Mouse (Mus musculus) ovary, postnatal 14 days (tissue): ENCODE measurements around the gene Ppcs.

Experiments
- DNase-seq: peaks from one replicate; pipeline ENCODE4 v3.0.0; 2022; ENCODE audit warnings: low spot score

Ppcs gene

DNA sequence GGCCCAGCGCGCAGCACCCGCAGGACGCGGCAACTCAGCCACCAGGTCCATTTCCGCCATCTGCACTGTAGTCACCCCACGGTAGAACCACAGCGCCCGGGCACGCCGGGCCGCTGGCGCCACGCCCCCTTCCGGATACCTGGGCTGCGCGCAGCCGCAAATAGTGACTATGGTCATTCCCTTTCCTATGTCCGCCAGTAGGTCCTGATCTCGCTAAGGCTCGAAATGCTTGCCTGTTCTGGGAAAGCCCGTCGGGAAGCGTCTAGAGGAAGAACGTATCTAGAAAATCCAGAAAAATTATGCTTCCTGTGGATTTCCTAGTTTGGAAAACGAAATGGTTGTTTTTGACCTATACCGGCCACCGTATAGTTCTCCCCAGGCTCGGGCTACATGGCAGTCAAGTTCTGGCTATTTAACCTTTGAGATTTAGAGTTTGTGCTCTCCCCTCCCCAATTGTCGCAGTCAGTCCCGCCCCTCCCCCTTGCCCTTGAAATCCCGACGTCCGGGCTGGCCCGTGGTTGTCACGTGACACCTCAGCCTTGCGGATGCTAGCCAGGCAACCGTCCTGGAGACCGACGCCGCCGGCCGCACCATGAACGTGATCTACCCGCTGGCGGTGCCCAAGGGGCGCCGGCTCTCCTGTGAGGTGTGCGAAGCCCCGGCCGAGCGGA is at the start of gene Ppcs, which contains the start of gene Zmynd12:
TSS of gene Ppcs (minus strand) at position 127 of the 671 bp plus-strand sequence.
TSS of gene Zmynd12 (plus strand) at position 521 of the 671 bp plus-strand sequence.
- peak; percentile 83 for DNase-seq

DNA sequence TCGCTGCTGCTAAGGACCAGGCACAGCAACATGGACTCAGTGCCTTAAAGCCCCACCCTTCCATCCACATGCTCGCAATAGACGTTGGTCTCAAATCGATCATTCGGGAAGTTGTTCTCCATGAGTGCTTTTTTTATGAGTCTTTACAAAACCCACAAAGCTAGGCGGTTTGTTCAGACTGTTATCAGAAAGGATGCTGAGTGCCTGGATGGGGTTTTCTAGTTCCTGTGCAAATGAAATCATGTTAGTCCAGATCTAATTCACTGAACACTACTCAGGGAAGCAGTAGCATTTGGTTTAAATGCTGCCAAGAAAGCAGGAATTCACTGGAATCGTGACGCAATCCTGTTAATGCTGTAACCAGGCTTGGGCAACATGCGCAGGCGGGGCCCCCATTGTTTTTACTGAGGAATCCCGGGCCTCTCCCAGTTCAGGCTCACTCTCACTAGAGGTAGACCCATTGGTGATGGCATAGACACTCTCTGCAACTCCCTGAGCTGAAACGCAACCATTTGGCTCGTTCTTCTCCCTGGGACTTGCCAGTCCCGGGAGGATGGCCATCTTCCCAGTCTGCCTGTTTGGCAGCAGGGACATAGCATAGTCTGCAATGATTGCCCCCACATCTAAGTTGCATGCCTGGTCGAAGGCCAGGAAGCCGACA is 45.6 kb upstream of the Ppcs start:
- DNase-seq, result no peak

DNA sequence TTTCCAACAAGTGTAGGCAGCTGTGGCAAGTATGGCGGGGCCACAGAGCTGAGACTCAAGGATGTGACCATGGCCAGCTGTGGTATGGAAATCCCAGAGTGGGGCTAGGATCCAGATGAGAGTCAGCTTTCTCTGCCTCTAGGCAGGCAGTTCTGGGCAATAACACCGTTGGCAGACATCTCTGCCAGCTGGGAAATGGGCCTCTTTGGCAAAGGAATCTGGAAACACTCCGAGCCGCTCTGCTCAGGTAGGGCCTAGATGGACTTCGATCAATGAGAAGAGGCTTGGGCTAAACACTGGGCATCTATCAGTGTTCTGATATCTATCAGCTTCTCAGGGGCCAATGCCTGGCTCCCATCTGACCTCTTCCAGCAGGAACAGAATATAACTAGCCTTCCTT is 43.6 kb upstream of the Ppcs start:
- no peak for DNase-seq

DNA sequence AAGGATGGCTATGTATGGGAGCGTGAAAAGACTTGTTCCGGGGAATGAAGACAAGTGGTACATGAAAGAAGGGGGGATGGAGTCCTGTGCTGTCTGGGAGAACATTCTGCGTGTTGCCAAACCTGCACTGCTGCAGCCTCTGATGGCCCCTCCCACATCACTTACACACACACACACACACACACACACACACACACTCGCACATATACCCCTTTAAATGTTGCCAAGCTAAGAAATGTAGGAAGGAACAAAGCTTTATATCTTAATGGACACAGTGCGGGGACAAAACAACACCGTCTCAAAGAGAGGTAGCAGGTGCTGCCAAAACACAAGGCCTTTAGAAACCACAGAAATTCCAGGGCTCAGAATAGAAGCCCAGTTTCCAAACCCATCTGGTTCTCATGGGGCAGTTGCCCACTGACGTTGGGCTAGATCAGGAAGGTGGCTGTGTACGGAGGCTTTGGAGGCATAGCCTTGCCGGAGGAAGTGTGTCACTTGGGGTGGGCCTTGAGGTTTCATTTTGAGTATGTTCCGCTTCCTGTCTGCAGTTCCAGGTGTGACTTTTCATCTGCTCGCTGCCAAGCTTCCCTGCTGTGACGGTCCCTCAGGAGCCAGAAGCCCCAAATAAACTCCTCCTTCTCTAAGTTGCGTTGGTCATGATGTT is 41.7 kb upstream of the Ppcs start:
- no peak for DNase-seq

DNA sequence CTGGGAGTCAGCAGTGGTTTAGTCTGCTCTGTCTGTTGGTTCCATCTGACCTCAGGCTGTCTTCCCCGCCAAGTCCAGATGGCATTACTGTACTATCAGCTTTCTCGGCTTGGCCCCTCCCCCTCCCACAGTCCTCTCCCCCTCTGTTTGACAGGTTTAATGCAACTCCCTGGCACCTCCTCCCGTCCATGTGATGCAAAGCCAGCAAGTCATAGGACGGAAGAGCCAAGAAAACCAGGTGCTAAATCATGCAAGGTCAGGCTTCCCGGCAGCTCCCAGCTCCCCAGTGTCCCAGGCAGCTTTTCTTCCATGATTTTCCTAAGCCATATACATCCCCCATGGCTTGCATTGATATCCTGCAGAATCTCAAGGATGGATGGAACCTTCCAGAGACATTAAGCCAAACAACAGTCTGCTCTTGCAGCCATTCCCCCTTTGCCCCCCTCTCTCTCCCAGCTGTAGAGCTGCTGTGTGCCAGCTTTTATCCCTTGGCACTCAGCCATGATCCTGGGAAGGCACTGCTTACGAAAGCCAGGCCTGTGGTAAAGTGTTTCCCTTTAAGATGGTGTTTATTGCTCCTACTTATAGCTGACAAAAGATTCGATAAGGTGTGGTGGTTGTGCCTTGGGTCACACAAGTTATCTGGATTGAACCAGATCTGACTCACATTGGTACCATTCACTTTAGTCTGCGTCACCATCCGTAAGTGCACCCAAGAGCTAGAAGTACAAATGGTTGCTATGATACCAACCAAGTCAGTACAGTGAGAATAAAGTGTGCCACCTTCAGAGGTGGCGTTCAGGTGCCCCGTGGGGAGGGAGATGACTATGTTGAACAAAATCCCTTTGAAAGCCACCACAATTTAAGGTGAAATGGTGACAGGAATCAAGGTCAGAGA is 40.9 kb upstream of the Ppcs start:
- DNase-seq, result peak; percentile 54

DNA sequence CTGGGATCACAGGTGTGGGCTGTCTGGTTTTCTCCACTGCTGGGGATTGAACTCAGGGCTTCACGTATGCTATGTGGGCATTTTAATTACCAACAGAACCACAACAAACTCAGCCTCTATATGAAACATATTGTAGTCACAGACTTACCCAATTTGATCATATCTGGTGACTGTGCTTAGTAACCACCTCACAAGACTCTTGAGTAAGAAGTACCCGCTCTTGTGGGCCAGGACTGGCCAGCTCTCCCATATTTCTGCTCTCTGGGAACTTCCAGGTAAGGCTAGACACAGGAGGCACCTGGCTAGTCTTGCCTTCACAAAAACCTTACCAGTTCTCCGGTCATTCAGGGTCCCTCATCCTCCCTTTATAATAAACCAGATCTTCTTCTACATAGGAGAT is 40.2 kb upstream of the Ppcs start:
- no peak for DNase-seq

DNA sequence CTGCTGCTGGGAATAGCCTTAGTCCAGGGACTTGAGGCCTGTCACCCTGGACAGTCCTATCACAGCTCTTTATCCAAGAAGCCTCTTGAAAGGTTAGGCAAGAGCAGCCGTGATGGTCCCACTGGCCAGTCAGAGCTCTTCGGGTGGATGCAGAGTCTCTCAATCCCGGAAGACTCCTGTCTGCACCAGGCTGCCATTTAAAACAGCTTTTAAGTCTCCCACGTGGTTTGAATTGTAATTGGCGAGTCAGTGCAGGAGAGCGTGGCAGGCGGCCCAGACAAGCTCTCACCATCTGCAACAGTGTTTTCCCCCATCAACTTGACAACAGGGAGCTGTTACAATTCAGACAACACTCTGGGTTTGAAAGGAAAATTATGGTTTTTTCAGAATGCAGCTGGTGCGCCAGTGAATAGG is 38.5 kb upstream of the Ppcs start:
- DNase-seq, result peak; percentile 37

DNA sequence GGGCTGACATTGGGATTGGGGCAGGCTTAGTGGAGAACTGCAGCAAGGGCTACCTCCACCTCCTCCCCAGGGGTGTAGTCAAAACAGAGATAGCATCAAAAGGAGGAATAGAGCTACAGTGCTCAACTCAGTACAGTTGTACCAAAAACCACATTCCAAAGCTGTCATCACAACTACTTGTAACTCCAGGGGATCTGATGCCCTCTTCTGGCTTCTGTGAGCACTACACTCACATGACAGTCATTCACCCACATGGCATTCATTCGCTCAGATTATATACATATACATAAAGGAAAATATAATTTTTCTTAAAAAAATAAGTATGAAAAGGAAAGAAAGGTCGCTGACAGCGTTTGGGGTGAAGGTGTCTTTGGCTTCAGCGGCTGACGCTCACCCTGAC is 38.1 kb upstream of the Ppcs start:
- no peak for DNase-seq

DNA sequence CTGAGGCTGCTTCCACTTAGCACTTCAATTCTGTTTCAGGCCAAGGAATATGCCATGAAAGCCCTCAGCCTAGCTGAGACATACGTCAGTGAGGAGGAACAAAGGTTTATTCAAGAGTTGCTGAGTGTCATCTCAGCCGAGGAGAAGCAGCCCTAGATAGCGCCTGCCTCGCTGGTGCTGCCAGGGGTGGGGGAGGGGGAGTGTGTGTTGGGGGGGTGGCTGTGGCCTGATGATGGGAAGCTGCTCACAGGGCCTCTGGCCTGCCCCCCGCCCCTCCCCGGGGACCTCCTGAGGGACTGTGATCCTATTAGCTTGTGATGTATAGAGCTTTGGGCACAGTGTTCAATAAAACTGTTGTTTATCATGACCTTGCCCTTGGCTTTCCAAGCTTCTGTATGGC is 31.3 kb upstream of the Ppcs start:
- no peak for DNase-seq

DNA sequence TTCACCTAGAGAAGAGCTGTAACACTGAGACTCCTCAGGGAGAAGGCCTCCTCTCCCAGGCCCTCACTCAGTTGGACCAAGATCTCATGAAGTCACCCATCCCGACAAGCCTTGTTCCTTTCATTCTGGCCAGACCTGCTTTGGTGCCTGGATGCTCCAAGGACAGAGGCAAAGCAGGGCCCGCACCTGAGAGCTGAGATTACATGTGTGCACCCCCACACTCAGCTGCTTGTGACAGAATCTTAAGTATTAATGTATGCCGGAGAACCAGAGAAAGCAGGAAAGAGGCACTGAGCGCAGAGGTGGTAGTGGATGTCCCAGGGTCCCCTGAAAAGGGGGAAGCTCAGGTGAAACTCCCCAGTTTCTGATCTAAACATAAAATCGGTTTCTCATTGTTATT is 30.9 kb upstream of the Ppcs start:
- DNase-seq, result no peak

DNA sequence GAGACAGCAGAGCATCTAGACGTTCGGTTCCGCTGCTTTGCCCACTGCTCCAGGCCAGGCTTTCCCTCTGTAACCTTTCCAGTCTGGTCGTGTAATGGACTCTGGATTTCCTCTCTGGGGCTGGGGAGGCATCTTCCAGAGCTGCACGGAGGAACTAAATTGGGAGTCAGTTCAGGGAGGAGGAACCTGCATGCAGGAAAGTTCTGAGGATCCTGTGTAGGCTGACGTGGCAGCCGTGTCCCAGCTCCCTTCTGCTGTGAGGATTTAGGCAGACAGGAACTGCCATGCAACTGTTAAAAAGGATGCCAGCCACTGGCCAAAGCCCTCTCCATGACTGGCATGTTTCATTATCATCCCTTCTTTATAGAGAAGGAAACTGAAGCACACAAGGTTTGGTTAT is 28.2 kb upstream of the Ppcs start:
- no peak for DNase-seq

DNA sequence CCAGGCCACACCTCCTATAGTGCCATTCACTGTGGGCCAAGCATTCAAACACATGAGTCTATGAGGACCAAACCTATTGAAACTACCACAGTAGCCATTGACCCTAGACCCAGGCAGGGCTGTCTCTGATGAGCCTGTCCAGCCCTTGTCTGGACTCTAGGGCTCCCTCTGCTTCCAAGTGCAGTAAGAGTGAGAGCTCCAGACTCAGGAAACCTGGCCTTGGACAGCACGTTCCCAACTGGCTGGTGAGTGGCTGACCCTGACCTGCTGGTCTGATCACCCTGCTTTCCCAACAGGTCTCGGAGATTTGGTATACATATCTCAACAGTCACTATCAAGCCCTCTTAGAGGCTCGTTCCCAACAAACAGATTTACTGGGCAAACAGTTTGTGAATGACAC is 25.6 kb upstream of the Ppcs start:
- DNase-seq, result no peak

DNA sequence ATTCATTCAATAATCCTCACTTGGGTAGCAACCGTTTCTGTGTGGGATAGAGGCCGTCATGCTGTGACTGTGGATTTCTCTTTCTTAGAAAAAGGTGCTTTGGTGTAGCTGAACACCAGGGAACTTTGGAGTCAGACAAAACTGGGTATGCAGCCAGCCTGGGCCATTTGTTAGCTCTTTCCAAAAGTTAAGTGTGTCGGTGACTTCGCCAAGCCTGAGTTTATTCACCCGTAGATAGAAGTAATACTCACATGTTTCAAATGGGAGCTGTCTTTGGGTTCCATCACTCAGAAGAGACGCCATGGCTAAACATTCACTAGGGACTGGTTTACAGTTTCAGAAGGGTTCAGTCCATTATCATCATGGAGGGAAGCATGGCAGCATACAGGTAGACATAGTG is 25.0 kb upstream of the Ppcs start:
- no peak for DNase-seq

DNA sequence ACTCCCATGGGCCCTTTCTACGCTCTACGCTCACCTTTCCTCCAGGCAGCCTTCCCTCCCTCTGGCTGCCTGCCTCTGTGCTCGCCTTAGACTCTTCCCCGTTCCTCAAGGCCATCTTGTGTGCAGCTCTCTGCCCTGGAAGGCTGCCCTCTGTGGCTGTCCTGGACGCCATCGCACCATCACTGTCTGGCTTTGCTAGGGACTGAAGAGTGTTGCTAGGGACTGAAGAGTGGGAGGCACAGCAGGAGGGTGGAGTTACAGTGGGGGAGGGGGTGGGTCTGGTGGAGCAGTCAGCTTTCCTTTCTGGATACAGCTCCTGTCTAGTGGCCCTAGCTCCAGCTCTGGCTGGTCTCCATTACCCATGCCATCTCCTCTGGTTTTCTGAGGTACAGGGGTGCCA is 20.3 kb upstream of the Ppcs start:
- no peak for DNase-seq

DNA sequence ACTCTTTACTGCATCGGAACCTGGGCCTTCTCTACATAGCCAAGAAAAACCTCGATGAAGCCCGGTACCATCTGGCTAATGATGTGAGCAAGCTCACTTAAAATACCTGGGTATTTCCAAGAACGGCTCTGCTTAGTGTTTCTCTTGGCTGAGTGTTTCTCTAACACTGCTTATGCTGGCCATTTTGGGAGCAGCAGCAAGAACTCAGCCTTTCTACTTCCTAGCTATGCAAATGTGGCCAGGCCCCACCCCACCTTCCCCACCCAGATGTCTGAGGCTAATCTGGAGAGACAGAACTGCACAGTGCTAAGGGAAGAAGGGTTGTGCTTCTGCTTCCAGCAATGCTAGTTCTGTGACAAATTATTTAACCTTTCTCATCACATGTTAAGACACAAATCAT is 19.6 kb upstream of the Ppcs start:
- no peak for DNase-seq

DNA sequence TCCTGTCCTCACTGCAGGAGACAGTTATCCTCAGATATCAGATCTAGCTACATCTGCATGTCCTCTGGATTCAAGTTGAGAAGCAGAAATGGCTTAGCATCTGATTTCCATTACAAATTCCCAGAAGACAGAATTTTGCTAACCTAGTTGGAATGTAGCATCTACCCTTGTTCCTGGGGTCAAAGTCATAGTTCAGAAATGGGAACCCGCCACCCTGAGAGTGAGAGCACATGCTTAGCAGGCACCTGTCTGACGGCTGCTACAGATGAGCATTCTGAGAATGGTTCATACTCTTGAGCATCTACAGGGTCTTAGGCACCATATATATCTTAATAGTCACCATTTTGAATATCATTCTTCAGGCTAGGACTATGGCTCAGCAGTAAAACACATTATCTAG is 15.7 kb upstream of the Ppcs start:
- DNase-seq, result no peak

DNA sequence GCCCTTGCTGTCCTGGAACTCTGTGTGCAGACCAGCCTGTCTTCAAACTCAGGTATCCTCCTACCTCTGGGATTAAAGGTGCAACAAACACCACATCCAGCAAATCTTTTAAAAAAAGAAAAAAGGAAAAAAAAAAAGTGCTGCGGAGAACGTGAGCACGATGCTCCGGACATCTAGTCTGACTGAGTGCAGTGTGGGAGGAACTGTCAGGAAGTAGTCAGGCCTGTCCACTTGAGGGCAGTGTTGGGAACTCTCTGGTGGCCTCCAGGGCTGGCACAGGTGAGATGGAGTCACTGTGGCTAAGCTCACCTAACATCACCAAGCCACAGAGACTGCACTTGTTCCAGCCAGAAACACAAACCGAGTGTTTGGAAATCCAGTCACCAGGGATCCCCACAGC is 8.5 kb upstream of the Ppcs start:
- DNase-seq, result peak; percentile 40

DNA sequence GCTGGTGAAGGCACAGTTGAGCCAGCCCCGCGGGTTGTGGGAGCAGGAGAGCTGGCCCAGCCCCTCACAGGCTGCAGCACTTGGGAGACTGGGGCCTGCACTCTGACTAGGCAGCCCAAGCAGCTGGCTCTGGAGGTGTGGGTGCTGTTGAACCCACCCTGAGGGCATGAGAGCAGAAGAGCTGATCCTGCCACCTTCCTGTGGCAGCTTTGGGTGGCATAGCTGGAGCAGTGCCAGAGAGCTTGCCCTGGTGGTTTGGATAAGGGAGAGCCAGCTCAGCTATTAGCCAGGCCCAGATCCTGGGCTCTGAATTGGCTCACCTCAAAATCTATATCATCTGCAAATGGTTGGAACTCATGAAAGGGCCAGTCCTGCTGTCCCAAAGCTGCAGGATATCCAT is 5.5 kb upstream of the Ppcs start:
- no peak for DNase-seq

DNA sequence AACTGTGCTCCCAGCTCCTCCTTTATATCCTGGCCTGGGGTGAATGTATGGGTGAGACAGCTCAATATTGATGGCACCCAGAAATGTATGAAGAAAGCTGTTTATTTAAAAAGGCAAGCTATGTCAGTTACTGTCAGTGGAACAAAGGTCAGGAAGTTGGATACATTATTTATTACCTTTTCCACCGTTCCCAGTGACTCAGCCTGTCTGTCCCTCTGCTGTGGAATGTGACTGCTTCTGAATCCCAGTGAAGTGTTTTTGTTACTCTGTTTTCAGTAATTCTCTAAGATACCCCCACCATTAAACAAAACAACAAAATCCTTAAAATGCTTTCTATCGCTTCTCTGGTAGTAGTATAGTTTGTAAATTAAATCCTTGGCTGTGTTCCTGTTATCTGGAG is 3.4 kb upstream of the Ppcs start:
- DNase-seq, result no peak

DNA sequence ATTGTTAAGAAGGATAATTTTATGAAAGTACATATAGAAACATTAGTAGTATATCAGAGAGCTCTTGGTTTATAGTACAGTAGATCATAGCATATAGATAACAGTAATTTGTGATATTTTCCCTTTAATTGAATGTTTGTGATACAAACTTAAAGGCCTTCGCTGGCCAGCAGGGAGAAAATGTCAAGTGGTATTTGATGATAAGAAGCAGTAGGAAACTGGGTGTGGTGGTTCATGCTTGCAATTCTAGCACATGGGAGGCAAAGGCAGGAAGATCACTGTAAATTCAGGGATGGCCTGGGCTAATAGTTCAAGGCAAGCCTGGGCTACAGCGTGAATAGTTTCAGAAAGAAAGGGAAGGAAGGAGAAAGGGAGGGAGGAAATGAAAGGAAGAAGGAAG is 2.9 kb upstream of the Ppcs start:
- DNase-seq, result no peak

DNA sequence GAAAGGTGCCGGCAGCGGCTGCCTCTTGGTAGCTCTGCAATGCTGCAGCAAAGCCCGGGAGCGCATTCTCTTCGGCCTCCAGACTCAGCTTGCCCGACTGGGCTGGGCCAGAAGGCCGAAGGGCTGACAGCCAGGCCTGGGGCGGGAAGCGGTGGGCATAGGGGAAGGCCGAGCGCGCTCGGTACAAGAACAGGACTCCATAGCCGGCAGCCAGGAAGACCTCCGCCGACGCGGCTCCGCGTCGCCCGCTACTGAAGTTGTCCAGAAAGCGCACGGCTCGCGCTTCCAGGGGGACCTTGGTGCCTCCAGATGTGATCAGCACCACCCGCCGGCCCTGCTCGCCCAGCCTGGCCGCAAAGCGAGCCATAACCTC is 313 bp downstream of the Ppcs start:
- DNase-seq, result no peak

DNA sequence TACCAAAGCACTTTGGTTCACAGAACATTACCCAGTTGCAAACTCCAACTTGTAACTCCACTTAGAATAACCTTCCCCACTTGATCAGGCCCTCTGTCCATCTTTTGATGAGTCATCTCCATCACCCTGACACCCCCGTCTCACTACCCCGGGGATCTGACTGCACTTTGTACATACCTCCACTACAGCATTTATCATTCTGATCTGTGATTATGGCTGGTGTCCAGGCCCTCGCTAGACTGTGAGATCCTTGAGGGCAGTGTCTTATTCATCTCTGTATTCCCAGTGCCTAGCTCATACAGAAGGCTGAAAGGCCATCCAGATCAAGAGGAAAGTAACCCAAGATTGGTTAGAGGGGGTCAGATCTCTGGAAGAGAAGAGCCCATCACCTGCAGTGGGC is 1.0 kb downstream of the Ppcs start:
- DNase-seq, result no peak

DNA sequence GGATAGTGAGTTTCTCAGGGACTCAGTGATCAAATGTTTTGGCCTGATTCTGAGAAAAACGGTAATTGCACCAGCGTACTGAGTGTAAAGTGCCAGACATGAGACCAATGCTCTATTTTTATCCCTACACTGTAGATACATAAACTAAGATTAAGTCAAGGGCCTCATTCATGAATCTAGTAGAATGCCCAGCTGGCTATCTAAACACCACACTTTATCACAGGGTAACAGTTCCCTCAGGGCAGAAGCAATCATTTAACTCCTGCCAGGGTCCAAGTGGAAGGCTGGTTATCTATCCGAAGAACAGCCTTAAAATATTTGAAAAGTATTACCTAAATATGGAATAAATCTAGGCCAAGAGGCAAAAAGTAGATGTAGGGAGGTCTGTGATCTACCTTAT is 4.3 kb downstream of the Ppcs start:
- no peak for DNase-seq
